Mouse (Mus musculus) cerebellum, adult 11 months (tissue): ENCODE results near the gene Atp2b4.
A peak's percentile ranks its signal among the peaks of the same experiment; 100 is the strongest.

Experiments
- DNase-seq: peaks from one replicate; pipeline ENCODE4 v3.0.0; 2022

Atp2b4 gene

DNA sequence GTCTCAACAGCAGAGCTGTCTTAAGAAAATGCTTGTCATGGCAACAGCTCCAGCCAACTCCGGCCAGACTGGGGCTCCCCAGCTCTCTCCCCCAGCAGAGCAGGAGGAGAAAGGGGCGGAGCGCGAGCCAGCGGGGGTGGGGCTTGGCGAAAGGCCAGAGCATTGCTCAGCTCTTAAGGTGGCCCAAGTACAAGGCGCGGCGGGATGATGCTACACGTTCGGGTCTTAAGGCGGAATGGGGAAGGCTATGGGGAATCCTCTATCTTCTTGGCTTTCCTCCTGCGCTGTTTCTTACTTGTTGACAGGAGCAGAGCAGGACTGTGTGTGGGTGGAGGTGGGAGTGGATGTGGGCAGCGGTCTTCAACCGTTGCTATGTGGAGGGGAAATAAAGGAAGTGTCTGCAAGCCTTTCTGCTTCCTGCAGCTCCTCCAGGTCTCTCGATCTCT, at the start of gene Atp2b4:
Atp2b4 (minus strand) TSS at position 94 of the 446 bp plus-strand sequence.
- peak; percentile 94 for DNase-seq

GRCm38 (mm10) chr1:133844734-133845133, 43.9 kb upstream of the Atp2b4 start:
- no peak for DNase-seq

DNA sequence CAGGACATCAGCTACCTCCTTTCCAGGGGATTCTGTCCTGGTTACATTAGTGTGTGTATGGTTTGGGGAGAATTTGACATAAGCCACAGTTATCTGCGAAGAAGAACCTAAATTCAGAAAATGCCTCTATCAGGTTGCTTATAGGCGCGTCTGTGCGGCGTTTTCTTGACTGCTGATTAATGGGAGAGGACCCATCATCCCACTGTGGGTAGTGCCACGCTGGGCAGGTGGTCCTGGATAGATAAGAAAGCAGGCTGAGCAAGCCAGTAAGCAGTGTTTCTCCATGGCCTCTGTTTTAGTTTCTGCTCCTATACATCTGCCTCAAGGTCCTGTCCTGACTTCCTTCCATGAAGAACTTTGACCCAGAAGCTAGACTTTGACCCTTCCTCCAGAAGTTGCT, 43.1 kb upstream of the Atp2b4 start:
- no peak for DNase-seq

- no peak for DNase-seq
Observed at GRCm38 (mm10) chr1:133843370-133843769, 42.5 kb upstream of the Atp2b4 start.

GRCm38 (mm10) chr1:133842074-133842725, 41.4 kb upstream of the Atp2b4 start:
- no peak for DNase-seq

DNA sequence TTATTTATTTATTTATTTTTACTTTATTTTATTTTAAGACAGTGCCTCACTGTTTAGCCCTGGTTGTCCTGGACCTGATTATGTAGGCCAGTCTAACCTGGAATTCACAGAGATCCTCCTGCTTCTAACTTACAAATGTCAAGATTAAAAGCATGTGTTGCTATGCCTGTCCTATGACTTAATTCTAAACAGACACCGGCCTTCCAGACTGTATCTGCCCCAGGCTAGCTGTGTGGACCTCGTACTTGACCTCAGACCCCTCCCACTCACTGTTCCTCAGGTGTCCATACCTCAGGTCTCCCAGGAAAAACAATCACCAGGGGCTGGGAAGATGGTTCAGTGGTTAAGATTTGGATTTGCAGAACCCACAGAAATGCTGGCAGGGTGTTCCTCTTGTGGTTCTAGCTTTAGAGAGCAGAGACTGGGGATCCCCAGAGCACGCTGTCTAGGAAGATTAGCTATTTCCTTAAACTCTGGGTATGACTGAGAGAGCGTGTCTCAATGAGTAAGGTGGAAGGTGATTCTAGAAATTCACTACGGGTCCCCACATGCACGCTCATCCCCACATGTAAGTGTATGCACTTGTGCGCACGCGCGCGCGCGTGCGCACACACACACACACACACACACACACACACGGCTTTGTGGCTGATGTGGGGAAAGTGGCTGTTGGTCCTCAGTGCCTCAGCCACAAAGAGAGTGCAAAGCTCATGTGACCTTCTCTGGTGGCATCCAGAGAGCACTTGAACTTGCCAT, 40.5 kb upstream of the Atp2b4 start:
- no peak for DNase-seq

GRCm38 (mm10) chr1:133840530-133840929, 39.7 kb upstream of the Atp2b4 start:
- no peak for DNase-seq

DNA sequence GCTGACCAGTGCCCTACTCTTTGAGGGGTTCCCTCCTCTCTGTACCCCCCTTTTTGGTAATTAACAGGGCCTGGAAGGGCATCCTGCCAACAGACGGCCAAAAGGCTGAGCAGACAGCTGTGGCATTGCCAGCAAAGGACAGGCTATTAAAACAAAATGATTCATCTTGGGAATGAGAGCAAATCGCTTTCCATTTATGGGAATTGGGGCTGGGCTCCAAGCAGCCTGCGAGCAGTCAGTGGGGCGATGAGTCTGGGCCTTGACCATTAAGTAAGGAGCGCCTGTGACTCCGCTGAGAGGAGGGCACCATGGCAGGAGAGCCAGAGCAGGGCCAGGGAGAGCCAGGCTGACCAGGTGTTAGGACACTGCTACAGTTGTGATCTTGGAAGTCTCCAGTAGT, 33.5 kb upstream of the Atp2b4 start:
- DNase-seq: no peak

GRCm38 (mm10) chr1:133832781-133833180, 31.9 kb upstream of the Atp2b4 start:
- no peak for DNase-seq

DNA sequence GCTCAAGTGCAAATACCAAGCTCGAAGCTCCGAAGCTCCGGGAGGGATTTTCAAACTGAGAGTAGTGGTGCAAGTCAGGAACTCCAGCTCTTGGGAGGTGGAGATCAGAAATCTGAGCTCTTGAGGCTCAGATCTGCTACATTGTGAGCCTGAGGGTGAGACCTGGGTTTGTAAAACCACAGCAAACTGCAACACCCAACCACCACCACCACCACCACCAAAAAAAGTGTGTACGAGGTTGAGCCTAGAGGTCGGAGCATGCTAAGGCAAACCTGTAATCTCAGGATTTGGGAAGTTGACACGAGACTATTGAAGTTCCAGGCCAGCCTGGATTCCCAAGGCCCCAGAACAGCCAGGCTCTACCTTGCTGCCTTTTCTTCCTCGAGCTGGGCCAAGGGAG, 25.4 kb upstream of the Atp2b4 start:
- no peak for DNase-seq

DNA sequence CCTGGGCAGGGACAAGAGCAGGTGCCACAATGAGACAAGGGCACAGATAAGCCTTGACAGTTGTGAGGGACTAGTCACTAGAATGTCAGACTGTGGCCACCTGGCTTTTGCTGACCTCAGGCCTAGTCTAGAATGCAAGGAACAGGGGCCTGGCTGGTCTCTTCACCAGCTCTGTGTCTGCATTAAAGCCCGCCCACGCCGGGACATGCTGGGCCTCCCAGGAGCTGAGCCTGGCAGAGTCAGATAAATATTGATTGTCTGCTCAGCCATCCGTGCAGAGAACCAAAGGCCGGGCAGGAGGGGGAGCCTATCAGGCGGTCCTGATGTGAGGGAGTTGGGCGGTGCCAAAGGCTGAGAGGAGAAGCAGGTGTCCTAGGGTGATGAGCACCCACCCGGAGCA, 24.7 kb upstream of the Atp2b4 start:
- DNase-seq: no peak

DNA sequence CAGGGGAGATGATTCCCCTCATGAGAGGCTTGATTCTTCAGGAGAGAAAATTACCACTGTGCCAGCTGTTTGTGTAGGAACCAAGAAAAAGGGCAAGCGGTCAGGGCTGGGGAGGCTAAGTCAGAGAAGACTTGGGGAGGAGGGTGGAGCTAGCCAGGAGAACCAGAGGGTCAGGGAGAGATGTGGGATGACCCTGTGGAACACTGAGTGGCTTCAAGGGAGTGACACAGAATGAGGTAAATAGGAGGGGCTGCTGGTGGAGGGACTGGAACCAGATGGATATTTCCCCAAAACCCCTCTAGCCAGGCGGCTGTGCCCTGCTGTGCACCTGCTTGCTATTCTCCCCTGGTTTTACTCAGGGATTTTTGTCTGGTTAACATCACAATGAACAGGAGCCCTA, 24.3 kb upstream of the Atp2b4 start:
- no peak for DNase-seq

GRCm38 (mm10) chr1:133821144-133821543, 20.3 kb upstream of the Atp2b4 start:
- DNase-seq: no peak

DNA sequence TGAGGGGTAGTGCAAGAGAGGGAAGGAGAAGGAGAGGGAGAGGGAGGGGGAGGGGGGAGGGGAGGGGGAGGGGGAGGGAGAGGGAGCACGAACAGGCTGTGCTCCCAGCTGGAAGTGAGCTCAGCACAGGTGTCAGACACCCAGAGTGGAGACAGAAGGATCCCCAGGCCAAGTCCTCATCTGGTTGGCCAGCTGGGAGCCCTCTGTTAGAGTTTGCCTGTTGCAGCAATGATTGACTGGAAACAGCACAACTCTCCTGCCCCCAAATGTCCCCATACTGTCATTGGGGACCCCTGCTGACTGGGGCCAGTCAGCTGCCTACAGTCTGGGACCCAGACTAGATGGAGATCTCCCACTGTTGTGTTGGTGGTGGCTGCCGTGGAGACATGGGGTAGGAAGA, 19.3 kb upstream of the Atp2b4 start:
- DNase-seq: no peak

GRCm38 (mm10) chr1:133818531-133818930, 17.7 kb upstream of the Atp2b4 start:
- DNase-seq: no peak

DNA sequence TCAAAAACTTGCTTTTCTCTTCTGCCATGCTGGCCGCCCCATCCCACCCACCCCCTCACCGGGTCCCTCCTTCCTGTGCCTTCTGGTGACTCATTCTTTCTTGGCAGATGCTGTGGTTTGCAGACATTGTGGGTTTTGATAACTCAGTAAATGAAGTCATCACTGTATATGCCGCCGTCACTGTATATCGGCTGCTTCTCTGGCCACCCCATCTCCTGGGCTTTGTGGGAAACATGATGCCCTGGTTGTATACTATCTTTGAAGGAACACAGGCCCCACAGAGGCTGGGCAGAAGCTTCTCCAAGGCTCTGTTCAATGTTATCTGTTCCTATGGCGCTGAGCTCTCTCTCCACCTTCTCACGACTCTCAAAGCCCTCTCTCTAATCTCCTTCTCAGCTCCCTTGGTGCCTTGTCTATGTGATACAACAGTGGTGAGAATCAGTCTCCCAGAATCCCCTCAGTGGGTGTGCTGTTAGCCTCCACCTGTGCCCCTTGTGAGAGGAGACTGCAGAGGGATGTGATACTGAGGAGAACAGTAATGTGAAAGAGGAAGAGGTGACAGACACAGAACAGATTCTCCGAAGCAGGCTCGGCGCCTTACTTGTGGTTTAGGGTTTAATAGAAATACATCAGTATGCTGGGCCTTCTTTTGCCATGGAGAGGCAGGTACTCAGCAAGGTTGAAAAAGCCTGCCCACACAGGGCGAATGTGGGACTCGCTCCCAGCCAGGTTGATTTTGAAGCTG, 15.1 kb upstream of the Atp2b4 start:
- no peak for DNase-seq

GRCm38 (mm10) chr1:133809376-133809775, 8.5 kb upstream of the Atp2b4 start:
- DNase-seq: no peak

- no peak for DNase-seq
Observed at GRCm38 (mm10) chr1:133808020-133808419, 7.2 kb upstream of the Atp2b4 start.

GRCm38 (mm10) chr1:133801743-133802142, 902 bp upstream of the Atp2b4 start:
- DNase-seq: no peak

DNA sequence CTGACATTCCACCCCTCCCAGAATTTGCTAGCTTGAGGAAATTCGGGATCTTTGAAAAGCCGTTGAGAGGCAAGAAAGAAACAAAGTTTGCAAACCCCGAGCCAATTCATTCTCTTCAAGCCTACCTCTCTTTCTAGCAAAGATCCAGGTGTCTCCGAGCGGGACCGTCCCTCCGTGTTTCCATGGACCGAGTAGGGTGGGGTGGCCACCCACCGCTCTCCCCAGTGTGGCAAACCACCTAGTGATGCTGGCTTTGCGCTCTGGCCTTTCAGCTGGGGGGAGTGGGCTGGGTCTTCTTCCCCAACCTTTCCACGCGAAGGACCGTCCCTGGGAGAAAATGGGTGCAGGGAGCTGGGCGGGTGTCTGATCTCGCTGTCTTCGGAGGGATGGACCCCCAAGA, 329 bp downstream of the Atp2b4 start:
- DNase-seq: peak; percentile 18

DNA sequence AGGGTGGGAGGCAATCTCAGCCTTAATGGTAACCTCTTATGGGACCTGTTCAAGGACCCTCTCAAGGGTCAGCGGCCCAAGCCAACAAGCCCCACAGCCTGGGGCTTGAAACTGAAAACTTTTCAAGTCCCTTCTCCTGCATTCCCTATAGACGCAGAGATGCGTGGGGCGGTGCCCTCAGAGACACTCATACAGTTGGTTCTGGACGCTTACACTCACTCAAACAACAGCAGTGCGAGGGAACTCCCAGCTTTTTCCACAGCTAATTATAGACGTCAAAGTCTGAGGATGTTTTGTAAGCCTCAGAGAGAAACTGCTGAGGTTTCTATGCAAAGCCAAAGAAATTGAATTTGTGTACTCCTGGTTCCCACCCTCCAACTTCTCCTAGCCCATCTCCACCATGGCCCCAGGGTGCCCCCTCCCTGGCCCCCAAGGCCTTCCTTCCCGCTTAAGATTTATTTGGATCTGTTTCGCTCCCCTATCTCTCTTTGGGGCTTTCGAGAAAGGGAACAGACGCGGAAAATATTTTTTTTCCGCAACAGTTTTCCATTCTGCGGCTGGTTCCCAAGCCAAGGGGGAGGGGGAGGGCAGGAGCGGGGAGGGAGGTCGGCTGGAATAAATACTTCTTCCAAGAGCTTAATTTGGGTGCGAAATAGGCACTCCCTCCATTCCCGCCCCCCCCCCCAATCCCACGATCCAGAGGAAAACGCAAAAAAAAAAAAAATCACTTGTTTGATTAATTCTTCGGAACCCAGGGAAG, 975 bp downstream of the Atp2b4 start:
- no peak for DNase-seq

GRCm38 (mm10) chr1:133798821-133799415, 1.9 kb downstream of the Atp2b4 start:
- no peak for DNase-seq
